ENCODE assay signal across 17 mouse cellular contexts in genomic region chr11:103765556-103766011, GRCm38 (mm10). TPM values are rescaled to one million over a fixed set of nuclear protein-coding genes. Genes with fewer than 3 reads are reported as not detected.
DNase-seq lines count a peak whose midpoint lies in the region; ATAC-seq lines count a peak whose summit lies in the region.
"Had no signal": no experiment of that assay in that cellular context is flagged by ENCODE, and none has a peak within 500 bp of the region (broad histone marks: within the 10 kb centered on the region; RNA-seq: fewer than 3 reads in every experiment).

No protein-coding gene starts in this region.

- DNase-seq in forebrain, embryonic 10.5 days (ENCODE audit: extremely low spot score, low spot score), result peak; percentile 63
- peak; percentile 62 for DNase-seq in hindbrain, embryonic 11.5 days (ENCODE audit: low spot score)
- DNase-seq in midbrain, embryonic 14.5 days, result peak; percentile 68
- DNase-seq in ovary, postnatal 14 days (ENCODE audit: low spot score), result no peak
- DNase-seq in adrenal gland, postnatal 10 days, result no peak
- no peak for DNase-seq in layer of hippocampus, adult 18-20 months (ENCODE audit: low spot score in 2 of 2)
- DNase-seq in kidney, adult 9 months, result no peak
- DNase-seq: adrenal gland, postnatal 25 days; heart, adult 11 months; kidney, postnatal 4 days had no signal

- no peak overlapping the region for H3K9ac ChIP-seq in forebrain, embryonic 15.5 days (replicated peaks)
- no peak overlapping the region for H3K9ac ChIP-seq in hindbrain, embryonic 11.5 days (ENCODE audit: low read depth, low read length)
- no peak overlapping the region for H3K9ac ChIP-seq in midbrain, embryonic 14.5 days (replicated peaks; ENCODE audit: low read length)
- H3K9ac ChIP-seq: embryonic facial prominence, embryonic 12.5 days; intestine, embryonic 15.5 days had no signal

- peak overlapping the region; percentile 48; the same call in 1 of the 2 replicates for H3K27ac ChIP-seq in forebrain, embryonic 10.5 days
- no peak overlapping the region for H3K27ac ChIP-seq in forebrain, embryonic 15.5 days (replicated peaks)
- H3K27ac ChIP-seq in hindbrain, embryonic 11.5 days (ENCODE audit: low read depth, low read length), result peak overlapping the region; percentile 24; the same call in 1 of the 2 replicates
- peak overlapping the region; percentile 41; the same call in 1 of the 2 replicates for H3K27ac ChIP-seq in midbrain, embryonic 14.5 days (replicated peaks; ENCODE audit: low read depth, low read length)
- H3K27ac ChIP-seq: embryonic facial prominence, embryonic 12.5 days; intestine, embryonic 15.5 days had no signal

- peak overlapping the region; percentile 23 for H3K4me3 ChIP-seq in forebrain, embryonic 10.5 days
- H3K4me3 ChIP-seq in forebrain, embryonic 15.5 days, result no peak overlapping the region
- H3K4me3 ChIP-seq in hindbrain, embryonic 11.5 days (ENCODE audit: low read depth, low read length), result no peak overlapping the region
- no peak overlapping the region for H3K4me3 ChIP-seq in midbrain, embryonic 14.5 days (replicated peaks; ENCODE audit: low read depth, low read length)
- H3K4me3 ChIP-seq: embryonic facial prominence, embryonic 12.5 days; intestine, embryonic 15.5 days had no signal

- H3K9me3 ChIP-seq in forebrain, embryonic 10.5 days, result peaks cover 5% of the 10 kb centered on the region; the same call in 1 of the 2 replicates
- no peaks in the 10 kb centered on the region for H3K9me3 ChIP-seq in forebrain, embryonic 15.5 days
- no peaks in the 10 kb centered on the region for H3K9me3 ChIP-seq in hindbrain, embryonic 11.5 days (ENCODE audit: control insufficient read depth, low read length)
- H3K9me3 ChIP-seq in midbrain, embryonic 14.5 days (ENCODE audit: control insufficient read depth, low read length), result no peaks in the 10 kb centered on the region
- H3K9me3 ChIP-seq: intestine, embryonic 15.5 days had no signal

- H3K36me3 ChIP-seq in forebrain, embryonic 10.5 days (replicated peaks), result no peaks in the 10 kb centered on the region
- H3K36me3 ChIP-seq in forebrain, embryonic 15.5 days, result no peaks in the 10 kb centered on the region
- no peaks in the 10 kb centered on the region for H3K36me3 ChIP-seq in hindbrain, embryonic 11.5 days (ENCODE audit: control insufficient read depth, insufficient read depth, low read length)
- H3K36me3 ChIP-seq in midbrain, embryonic 14.5 days (ENCODE audit: control insufficient read depth, insufficient read depth, low read length), result no peaks in the 10 kb centered on the region
- H3K36me3 ChIP-seq: embryonic facial prominence, embryonic 12.5 days; intestine, embryonic 15.5 days had no signal

- H3K4me1 ChIP-seq in forebrain, embryonic 10.5 days, result peaks cover 27% of the 10 kb centered on the region
- H3K4me1 ChIP-seq in forebrain, embryonic 15.5 days, result peaks cover 3% of the 10 kb centered on the region; the same call in 1 of the 2 replicates
- H3K4me1 ChIP-seq in hindbrain, embryonic 11.5 days (replicated peaks; ENCODE audit: control insufficient read depth, insufficient read depth, low read length), result peaks cover 6% of the 10 kb centered on the region; the same call in 1 of the 2 replicates
- peaks cover 20% of the 10 kb centered on the region for H3K4me1 ChIP-seq in midbrain, embryonic 14.5 days (ENCODE audit: control insufficient read depth, insufficient read depth, low read length)
- H3K4me1 ChIP-seq: intestine, embryonic 15.5 days had no signal

- H3K4me2 ChIP-seq in forebrain, embryonic 15.5 days (replicated peaks), result no peak overlapping the region
- H3K4me2 ChIP-seq in hindbrain, embryonic 11.5 days (replicated peaks; ENCODE audit: low read depth, low read length), result no peak overlapping the region
- H3K4me2 ChIP-seq in midbrain, embryonic 14.5 days (ENCODE audit: low read length), result no peak overlapping the region
- H3K4me2 ChIP-seq: embryonic facial prominence, embryonic 12.5 days; intestine, embryonic 15.5 days had no signal

- WGBS in forebrain, embryonic 10.5 days, result 15% methylated on average over 6 of the region's 6 CpGs
- WGBS in forebrain, embryonic 15.5 days, result 4% methylated on average over 6 of the region's 6 CpGs
- WGBS in hindbrain, embryonic 11.5 days, result 6% methylated on average over 6 of the region's 6 CpGs
- 2% methylated on average over 6 of the region's 6 CpGs for WGBS in midbrain, embryonic 14.5 days

- no peak for ATAC-seq in forebrain, embryonic 15.5 days (replicated peaks)
- peak; percentile 77 for ATAC-seq in hindbrain, embryonic 11.5 days (ENCODE audit: low FRiP score)
- peak; percentile 62 for ATAC-seq in midbrain, embryonic 14.5 days (ENCODE audit: low FRiP score, low TSS enrichment)
- ATAC-seq: intestine, embryonic 15.5 days; lung, postnatal 0 days had no signal

- H3K27me3 ChIP-seq in forebrain, embryonic 10.5 days (ENCODE audit: poor library complexity, severe bottlenecking), result peaks cover 96% of the 10 kb centered on the region
- H3K27me3 ChIP-seq in forebrain, embryonic 15.5 days, result peaks cover 39% of the 10 kb centered on the region
- peaks cover 10% of the 10 kb centered on the region for H3K27me3 ChIP-seq in hindbrain, embryonic 11.5 days (ENCODE audit: control insufficient read depth, insufficient read depth, low read length)
- peaks cover 5% of the 10 kb centered on the region; the same call in 1 of the 2 replicates for H3K27me3 ChIP-seq in midbrain, embryonic 14.5 days (ENCODE audit: control insufficient read depth, insufficient read depth, low read length)

RNA-seq across cellular contexts. Expression of gene Wnt3, which starts 8.4 kb away (rescaled TPM):
- polyA plus RNA-seq in forebrain, embryonic 10.5 days (2016; fragmentation: Nextera tagmentation; extraction: Ambion mirVana), result 2.1 and 4.2 TPM in 2 replicates
- 4.2 and 5.3 TPM in 2 replicates for polyA plus RNA-seq in forebrain, embryonic 15.5 days (2015; fragmentation: Nextera tagmentation; extraction: Ambion mirVana)
- 9.8 and 10.8 TPM in 2 replicates for polyA plus RNA-seq in hindbrain, embryonic 11.5 days (2014; fragmentation: Nextera tagmentation; extraction: Ambion mirVana)
- 14.5 and 15.0 TPM in 2 replicates for polyA plus RNA-seq in midbrain, embryonic 14.5 days (2014; fragmentation: Nextera tagmentation; extraction: Ambion mirVana)
- under 1 TPM in 1 of 2 experiments, not detected in 1; 0.15 TPM for total RNA-seq in adrenal gland, postnatal 10 days (2021)
- total RNA-seq in layer of hippocampus, adult 18-20 months (2021), result 1 to 10 TPM; 1.2 to 2.0 TPM
- total RNA-seq: liver, adult 2 months had no signal
- polyA plus RNA-seq: heart, postnatal 0 days; liver, adult 2 months; urinary bladder, adult 2 months had no signal

RNA-seq across cellular contexts. Expression of gene Wnt9b, which starts 16.0 kb away (rescaled TPM):
- 0.99 and 1.4 TPM in 2 replicates for polyA plus RNA-seq in forebrain, embryonic 10.5 days (2016; fragmentation: Nextera tagmentation; extraction: Ambion mirVana)
- polyA plus RNA-seq in forebrain, embryonic 15.5 days (2015; fragmentation: Nextera tagmentation; extraction: Ambion mirVana), result 0.10 and 0.29 TPM in 2 replicates
- polyA plus RNA-seq in hindbrain, embryonic 11.5 days (2014; fragmentation: Nextera tagmentation; extraction: Ambion mirVana), result 0.36 and 0.39 TPM in 2 replicates
- polyA plus RNA-seq in midbrain, embryonic 14.5 days (2014; fragmentation: Nextera tagmentation; extraction: Ambion mirVana), result 0.33 and 0.78 TPM in 2 replicates
- total RNA-seq in adrenal gland, postnatal 10 days (2021), result under 1 TPM; 0.12 to 0.39 TPM
- under 1 TPM; 0.27 to 0.58 TPM for total RNA-seq in layer of hippocampus, adult 18-20 months (2021)

Comparison
In these comparisons a context has a peak if more than half of its experiments do, and no peak if none do; other contexts are left out.
1. DNase-seq: peak in forebrain, embryonic 10.5 days (single experiment), hindbrain, embryonic 11.5 days (single experiment) and midbrain, embryonic 14.5 days (single experiment); none in ovary, postnatal 14 days (single experiment), adrenal gland, postnatal 10 days (single experiment), layer of hippocampus, adult 18-20 months (0 of 2) and kidney, adult 9 months (single experiment).